In the genomic region with DNA sequence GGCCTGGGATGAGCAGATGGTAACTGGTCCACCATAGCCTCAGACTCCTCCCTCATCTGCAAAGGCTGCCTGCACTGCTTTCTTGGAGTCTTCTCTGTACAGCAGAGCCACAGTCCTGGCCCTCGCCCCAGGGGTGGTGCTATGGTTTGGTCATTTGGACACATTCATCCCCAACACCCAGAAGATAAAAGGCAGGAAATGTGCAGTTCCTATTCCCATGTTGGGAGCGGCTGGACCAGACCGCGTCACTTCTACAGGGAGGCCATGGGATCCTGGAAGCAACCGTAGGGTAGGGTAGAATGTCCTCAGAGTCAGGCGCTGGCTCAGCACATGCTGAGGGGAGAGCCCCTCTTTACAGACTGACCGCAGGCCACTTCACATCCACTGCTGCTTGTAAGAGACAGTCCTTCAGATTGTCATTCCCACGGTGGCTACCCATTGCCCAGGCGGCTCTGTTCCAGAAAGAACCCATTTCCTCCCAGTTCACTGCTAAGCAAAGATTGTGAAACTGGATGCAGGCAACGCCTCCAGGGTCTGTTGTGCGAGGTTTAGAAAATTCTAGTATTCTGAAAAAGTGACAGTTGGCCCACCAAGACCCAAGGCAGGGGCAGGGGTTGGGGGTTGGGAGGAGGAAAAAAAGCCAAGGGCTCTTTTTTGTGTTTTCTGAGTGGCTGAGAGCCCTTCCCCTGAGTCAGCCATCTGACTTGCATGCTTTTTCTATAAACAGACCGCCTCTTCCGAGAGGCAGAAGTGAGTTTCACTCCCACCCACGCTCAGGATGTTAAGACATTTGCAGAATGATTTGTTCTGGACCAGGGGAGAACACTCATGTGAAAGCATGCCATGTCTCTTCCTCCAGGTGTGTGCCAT, we compare ENCODE assay signal across 8 mouse cellular contexts. TPM values are rescaled to one million over a fixed set of nuclear protein-coding genes. Genes with fewer than 3 reads are reported as not detected.
A peak's percentile ranks its signal among the peaks of the same experiment; 100 is the strongest.
DNase-seq lines count a peak whose midpoint lies in the region; ATAC-seq lines count a peak whose summit lies in the region.

No protein-coding gene starts in this region.

- H3K9me3 ChIP-seq in midbrain, embryonic 11.5 days (ENCODE audit: control insufficient read depth, low read length): no peaks in the 10 kb centered on the region
- no peaks in the 10 kb centered on the region for H3K9me3 ChIP-seq in midbrain, embryonic 16.5 days (replicated peaks; ENCODE audit: control insufficient read depth, low read length, poor library complexity, severe bottlenecking)
- H3K9me3 ChIP-seq in kidney, embryonic 15.5 days (replicated peaks): no peaks in the 10 kb centered on the region
- no peaks in the 10 kb centered on the region for H3K9me3 ChIP-seq in neural tube, embryonic 15.5 days (replicated peaks)

- H3K4me1 ChIP-seq in midbrain, embryonic 11.5 days (ENCODE audit: control insufficient read depth, insufficient read depth, low read length): peaks cover 7% of the 10 kb centered on the region; the same call in 1 of the 2 replicates
- peaks cover 8% of the 10 kb centered on the region; the same call in 1 of the 2 replicates for H3K4me1 ChIP-seq in midbrain, embryonic 16.5 days (ENCODE audit: control insufficient read depth, insufficient read depth, low read length)
- H3K4me1 ChIP-seq in kidney, embryonic 15.5 days: peaks cover 38% of the 10 kb centered on the region
- H3K4me1 ChIP-seq in neural tube, embryonic 15.5 days: peaks cover 13% of the 10 kb centered on the region; the same call in 1 of the 2 replicates

- no peak overlapping the region for H3K4me3 ChIP-seq in midbrain, embryonic 11.5 days (ENCODE audit: low read depth, low read length)
- H3K4me3 ChIP-seq in midbrain, embryonic 16.5 days (ENCODE audit: low read depth, low read length): no peak overlapping the region
- no peak overlapping the region for H3K4me3 ChIP-seq in kidney, embryonic 15.5 days (replicated peaks)
- no peak overlapping the region for H3K4me3 ChIP-seq in neural tube, embryonic 15.5 days (replicated peaks)

- no peak overlapping the region for H3K4me2 ChIP-seq in midbrain, embryonic 11.5 days
- no peak overlapping the region for H3K4me2 ChIP-seq in midbrain, embryonic 16.5 days (ENCODE audit: low read length)
- peak overlapping the region; percentile 19; the same call in 1 of the 2 replicates for H3K4me2 ChIP-seq in kidney, embryonic 15.5 days
- H3K4me2 ChIP-seq in neural tube, embryonic 15.5 days: no peak overlapping the region

- no peaks in the 10 kb centered on the region for H3K27me3 ChIP-seq in midbrain, embryonic 11.5 days (ENCODE audit: control insufficient read depth, insufficient read depth, low read length)
- H3K27me3 ChIP-seq in midbrain, embryonic 16.5 days (ENCODE audit: control insufficient read depth, insufficient read depth, low read depth, low read length): no peaks in the 10 kb centered on the region
- H3K27me3 ChIP-seq in kidney, embryonic 15.5 days: peaks cover 4% of the 10 kb centered on the region; the same call in 1 of the 2 replicates
- H3K27me3 ChIP-seq in neural tube, embryonic 15.5 days (replicated peaks): no peaks in the 10 kb centered on the region

- DNase-seq in midbrain, embryonic 11.5 days (ENCODE audit: low spot score, missing footprints): peak; percentile 67
- DNase-seq in heart, adult 18-20 months: peak; percentile 84 to 92
- peak; percentile 93 for DNase-seq in lung, postnatal 10 days
- no peak for DNase-seq in thymus, postnatal 25 days
- DNase-seq in cerebellum, postnatal 10 days: no peak

- no peak overlapping the region for H3K27ac ChIP-seq in midbrain, embryonic 11.5 days (ENCODE audit: low read depth, low read length)
- H3K27ac ChIP-seq in midbrain, embryonic 16.5 days (ENCODE audit: low read length): no peak overlapping the region
- H3K27ac ChIP-seq in kidney, embryonic 15.5 days: peak overlapping the region; percentile 66
- H3K27ac ChIP-seq in neural tube, embryonic 15.5 days (replicated peaks): no peak overlapping the region

- H3K9ac ChIP-seq in midbrain, embryonic 11.5 days (ENCODE audit: low read length): no peak overlapping the region
- no peak overlapping the region for H3K9ac ChIP-seq in midbrain, embryonic 16.5 days (ENCODE audit: low read depth, low read length)
- no peak overlapping the region for H3K9ac ChIP-seq in kidney, embryonic 15.5 days
- no peak overlapping the region for H3K9ac ChIP-seq in neural tube, embryonic 15.5 days (replicated peaks)

- WGBS in midbrain, embryonic 11.5 days: 84% methylated on average over 14 of the region's 14 CpGs
- 80% methylated on average over 14 of the region's 14 CpGs for WGBS in midbrain, embryonic 16.5 days
- whole genome bisulfite sequencing in kidney, embryonic 15.5 days: 55% methylated on average over 14 of the region's 14 CpGs
- WGBS in neural tube, embryonic 15.5 days: 84% methylated on average over 14 of the region's 14 CpGs

- no peak for ATAC-seq in midbrain, embryonic 11.5 days (ENCODE audit: low FRiP score)
- ATAC-seq in midbrain, embryonic 16.5 days: no peak
- no peak; the same call in 1 of the 2 replicates for ATAC-seq in kidney, embryonic 15.5 days (replicated peaks; ENCODE audit: low FRiP score)
- no peak for ATAC-seq in neural tube, embryonic 15.5 days (ENCODE audit: low FRiP score)

- no peaks in the 10 kb centered on the region for H3K36me3 ChIP-seq in midbrain, embryonic 11.5 days (ENCODE audit: control insufficient read depth, insufficient read depth, low read length)
- H3K36me3 ChIP-seq in midbrain, embryonic 16.5 days (ENCODE audit: control insufficient read depth, insufficient read depth, low read length): no peaks in the 10 kb centered on the region
- no peaks in the 10 kb centered on the region for H3K36me3 ChIP-seq in kidney, embryonic 15.5 days
- H3K36me3 ChIP-seq in neural tube, embryonic 15.5 days: no peaks in the 10 kb centered on the region

RNA-seq across cellular contexts. Expression of gene Chrna1, which starts 12.3 kb away (rescaled TPM):
- 0.25 TPM in 2 replicates for polyA plus RNA-seq in midbrain, embryonic 11.5 days (2014; fragmentation: Nextera tagmentation; extraction: Ambion mirVana)
- 0.15 and 0.24 TPM in 2 replicates for polyA plus RNA-seq in midbrain, embryonic 16.5 days (2015; fragmentation: Nextera tagmentation; extraction: Ambion mirVana)
- total RNA-seq in heart, adult 18-20 months (2021): under 1 TPM in 1 of 2 experiments, not detected in 1; 0.05 TPM
- polyA plus RNA-seq in kidney, embryonic 15.5 days (2015; fragmentation: Nextera tagmentation; extraction: Ambion mirVana): 1.3 and 1.4 TPM in 2 replicates
- polyA plus RNA-seq in neural tube, embryonic 15.5 days (2015; fragmentation: Nextera tagmentation; extraction: Ambion mirVana): 0.73 and 0.78 TPM in 2 replicates

Comparison
In these comparisons a context has a peak if more than half of its experiments do, and no peak if none do; other contexts are left out.
1. DNase-seq: peak in midbrain, embryonic 11.5 days (single experiment), heart, adult 18-20 months (2 of 2) and lung, postnatal 10 days (single experiment); none in thymus, postnatal 25 days (single experiment) and cerebellum, postnatal 10 days (0 of 2).